Mouse (Mus musculus): ENCODE measurements around the gene Tenm2. TPM values are rescaled to one million over a fixed set of nuclear protein-coding genes. Genes with fewer than 3 reads are reported as not detected.

Gene Tenm2
- total and polyA plus RNA-seq, 3 experiments: not detected

- DNase-seq (ENCODE audit: extremely low read depth): no peak
- no peaks in the 10 kb centered on the region for H3K36me3 ChIP-seq (replicated peaks in 1 of 2; ENCODE audit: control insufficient read depth in 1 of 2, insufficient read depth in 1 of 2, low read length in 1 of 2)
- H3K4me3 ChIP-seq (replicated peaks in 1 of 3; ENCODE audit: low read depth in 2 of 3, low read length in 2 of 3, poor library complexity in 1 of 3): no peak overlapping the region
- no peaks in the 10 kb centered on the region for H3K4me1 ChIP-seq (ENCODE audit: control insufficient read depth in 1 of 2, insufficient read depth in 2 of 2)
- H3K9me3 ChIP-seq (replicated peaks; ENCODE audit: low read length): no peaks in the 10 kb centered on the region
- in situ Hi-C loops (cut with MboI; ENCODE audit: low pct_ligation_motif_present, low pct_unique_long_range_greater_than_20kb, low sequenced_read_pairs) (no loop called here), dilution Hi-C loops (cut with MboI; ENCODE audit: extremely low pct_ligation_motif_present, extremely low pct_unique_long_range_greater_than_20kb, low sequenced_read_pairs) (no loop called here)
- H3K9ac ChIP-seq (ENCODE audit: insufficient read depth, low read depth): no peak overlapping the region
- no peak overlapping the region for H3K4me2 ChIP-seq (ENCODE audit: insufficient read depth, low read depth, poor library complexity, severe bottlenecking)
- H3K27ac ChIP-seq (ENCODE audit: insufficient read depth, low read depth): no peak overlapping the region
- no peaks in the 10 kb centered on the region for H3K79me2 ChIP-seq (replicated peaks; ENCODE audit: control insufficient read depth, extremely low read depth, insufficient read depth, poor library complexity, severe bottlenecking)
- H3K27me3 ChIP-seq (replicated peaks): no peaks in the 10 kb centered on the region
- TF ChIP-seq NRF1 (IDR thresholded peaks at IDR 0.05; ENCODE audit: low read depth, low read length) (no peak), E2F4 (IDR thresholded peaks at IDR 0.05; ENCODE audit: insufficient replicate concordance, low read depth, low read length) (no peak), GABPA (IDR thresholded peaks at IDR 0.05; ENCODE audit: insufficient replicate concordance, low read depth, low read length) (no peak), MAFK (IDR thresholded peaks at IDR 0.05; ENCODE audit: insufficient replicate concordance, low read length) (no peak), ZC3H11A (IDR thresholded peaks at IDR 0.05; ENCODE audit: low read depth, low read length) (no peak), CHD1 (IDR thresholded peaks at IDR 0.05; ENCODE audit: low read depth, low read length) (no peak), POLR2AphosphoS2 (IDR thresholded peaks at IDR 0.05; ENCODE audit: low read depth, low read length) (no peak)
Measured at GRCm38 (mm10) chr11:35959270-35959669, 1276.5 kb downstream of the Tenm2 start.
